Mouse (Mus musculus): Measurements from ENCODE around the gene Evi2a. TPM values are rescaled to one million over a fixed set of nuclear protein-coding genes. Genes with fewer than 3 reads are reported as not detected.

Evi2a gene
- polyA plus RNA-seq, 1 experiment from 2014 or later: 5.9 TPM

GRCm38 (mm10) chr11:79502917-79503316 lies 27.5 kb downstream of the Evi2a start:
- H3K9me3 ChIP-seq (replicated peaks): no peaks in the 10 kb centered on the region
- ATAC-seq (ENCODE audit: insufficient read depth): no peak
- no peaks in the 10 kb centered on the region for H3K27me3 ChIP-seq
- 69% methylated on average over 2 of the region's 2 CpGs for WGBS (ENCODE audit: insufficient replicate concordance)
- no peak overlapping the region for H3K27ac ChIP-seq (replicated peaks)
- H3K36me3 ChIP-seq (replicated peaks): no peaks in the 10 kb centered on the region
- H3K4me1 ChIP-seq (replicated peaks): 0 out of 2 replicates have a peak, but pooled peaks cover 2% of the 10 kb centered on the region
- H3K4me3 ChIP-seq (replicated peaks): no peak overlapping the region
- no peak overlapping the region for H3K9ac ChIP-seq
- H3K4me2 ChIP-seq: no peak overlapping the region

- no peaks in the 10 kb centered on the region for H3K9me3 ChIP-seq (replicated peaks)
- no peak overlapping the region for H3K4me2 ChIP-seq
- no peak overlapping the region for H3K4me3 ChIP-seq (replicated peaks)
- 72% methylated on average over 10 of the region's 10 CpGs for WGBS (ENCODE audit: insufficient replicate concordance)
- no peaks in the 10 kb centered on the region for H3K36me3 ChIP-seq (replicated peaks)
- H3K4me1 ChIP-seq (replicated peaks): no peaks in the 10 kb centered on the region
- H3K27me3 ChIP-seq: no peaks in the 10 kb centered on the region
- no peak for ATAC-seq (ENCODE audit: insufficient read depth)
- no peak overlapping the region for H3K9ac ChIP-seq
- H3K27ac ChIP-seq (replicated peaks): no peak overlapping the region
Observed at GRCm38 (mm10) chr11:79494976-79495800, 35.2 kb downstream of the Evi2a start.

- H3K4me2 ChIP-seq: no peak overlapping the region
- no peak for ATAC-seq (ENCODE audit: insufficient read depth)
Observed at GRCm38 (mm10) chr11:79484721-79485120, 45.7 kb downstream of the Evi2a start.

GRCm38 (mm10) chr11:79483876-79484528 lies 46.4 kb downstream of the Evi2a start:
- 75% methylated on average over 7 of the region's 7 CpGs for WGBS (ENCODE audit: insufficient replicate concordance)
- H3K4me3 ChIP-seq (replicated peaks): no peak overlapping the region
- H3K9ac ChIP-seq: no peak overlapping the region
- no peaks in the 10 kb centered on the region for H3K9me3 ChIP-seq (replicated peaks)
- H3K4me2 ChIP-seq: no peak overlapping the region
- 0 out of 2 replicates have a peak, but pooled peaks cover 5% of the 10 kb centered on the region for H3K4me1 ChIP-seq (replicated peaks)
- ATAC-seq (ENCODE audit: insufficient read depth): no peak
- no peaks in the 10 kb centered on the region for H3K36me3 ChIP-seq (replicated peaks)
- H3K27me3 ChIP-seq: no peaks in the 10 kb centered on the region
- no peak overlapping the region for H3K27ac ChIP-seq (replicated peaks)

More at GRCm38 (mm10) chr11:79484721-79485120, 45.7 kb downstream of the Evi2a start:
- Histone ChIP-seq H3K4me3 (replicated peaks) (no peak overlapping the region), H3K27me3 (no peaks in the 10 kb centered on the region), H3K36me3 (replicated peaks) (no peaks in the 10 kb centered on the region), H3K4me1 (replicated peaks) (0 out of 2 replicates have a peak, but pooled peaks cover 5% of the 10 kb centered on the region), H3K9me3 (replicated peaks) (no peaks in the 10 kb centered on the region), H3K27ac (replicated peaks) (no peak overlapping the region), H3K9ac (no peak overlapping the region)

- H3K4me1 ChIP-seq (replicated peaks): 0 out of 2 replicates have a peak, but pooled peaks cover 3% of the 10 kb centered on the region
- H3K4me2 ChIP-seq: no peak overlapping the region
- H3K36me3 ChIP-seq (replicated peaks): no peaks in the 10 kb centered on the region
- WGBS (ENCODE audit: insufficient replicate concordance): 84% methylated on average over 6 of the region's 6 CpGs
- H3K4me3 ChIP-seq (replicated peaks): no peak overlapping the region
- no peaks in the 10 kb centered on the region for H3K9me3 ChIP-seq (replicated peaks)
- H3K27ac ChIP-seq (replicated peaks): no peak overlapping the region
- no peak overlapping the region for H3K9ac ChIP-seq
- ATAC-seq (ENCODE audit: insufficient read depth): no peak
- no peaks in the 10 kb centered on the region for H3K27me3 ChIP-seq
Observed at GRCm38 (mm10) chr11:79483392-79483791, 47.0 kb downstream of the Evi2a start.

Other genes with a start within 250 kb of the Evi2a start
- not detected in 2 replicates for gene Gm9964, start 233.7 kb downstream of the Evi2a start, polyA plus RNA-seq (2015; fragmentation: Nextera tagmentation; extraction: Ambion mirVana)
- gene Nf1, start 190.9 kb downstream of the Evi2a start, polyA plus RNA-seq (2015; fragmentation: Nextera tagmentation; extraction: Ambion mirVana): 0.92 and 1.0 TPM in 2 replicates
- gene Omg, start 26.5 kb downstream of the Evi2a start, polyA plus RNA-seq (2015; fragmentation: Nextera tagmentation; extraction: Ambion mirVana): not detected in 2 replicates
- gene Evi2b, start 6.8 kb downstream of the Evi2a start, polyA plus RNA-seq (2015; fragmentation: Nextera tagmentation; extraction: Ambion mirVana): 4.8 and 5.2 TPM in 2 replicates
- 0.75 and 0.82 TPM in 2 replicates for gene Evi2, start within 50 bp of the Evi2a start, polyA plus RNA-seq (2015; fragmentation: Nextera tagmentation; extraction: Ambion mirVana)
- 0.90 and 1.1 TPM in 2 replicates for gene Rab11fip4, start 60.6 kb upstream of the Evi2a start, polyA plus RNA-seq (2015; fragmentation: Nextera tagmentation; extraction: Ambion mirVana)

All from liver, embryonic 15.5 days (tissue).